Mouse (Mus musculus) layer of hippocampus, adult 8-10 months (tissue): Measurements from ENCODE around the gene Rtn3. TPM values are rescaled to one million over a fixed set of nuclear protein-coding genes. Genes with fewer than 3 reads are reported as not detected.
A peak's percentile ranks its signal among the peaks of the same experiment; 100 is the strongest.
"Not testable (repeated sequence)": the region's sequence is repeated elsewhere in the genome, so short reads cannot be mapped to it uniquely, and the experiment has no call there.

ENCODE experiments used
- DNase-seq, 2 experiments: peaks; one replicate each; pipeline ENCODE4 v3.0.0; 2022; ENCODE audit warnings: low spot score in 2 of 2
- total RNA-seq, 4 experiments: library from RNA; stranded (reverse); gene quantifications; 2 replicates each; pipeline ENCODE4 v1.2.4; 2022

Rtn3 gene
- total RNA-seq, 4 experiments from 2014 or later: 723 to 801 (median 747) TPM

GRCm38 (mm10) chr19:7423028-7423655, 59.9 kb downstream of the Rtn3 start:
- peak; percentile 76 to 84 for DNase-seq

GRCm38 (mm10) chr19:7422656-7423027, 60.4 kb downstream of the Rtn3 start:
- no peak for DNase-seq

GRCm38 (mm10) chr19:7421602-7422591, 61.2 kb downstream of the Rtn3 start:
- peak; percentile 58 to 64 for DNase-seq

GRCm38 (mm10) chr19:7420841-7421601, 62.1 kb downstream of the Rtn3 start:
- DNase-seq: no peak

- no peak for DNase-seq
These were observed 63.0 kb downstream of the Rtn3 start for GRCm38 (mm10) chr19:7420108-7420507.

GRCm38 (mm10) chr19:7419134-7419533, 63.9 kb downstream of the Rtn3 start:
- DNase-seq: no peak

GRCm38 (mm10) chr19:7417911-7418849, 64.9 kb downstream of the Rtn3 start:
- peak in 1 of 2 experiments; percentile 69 for DNase-seq

- DNase-seq: peak in 1 of 2 experiments; percentile 62
These were observed 66.0 kb downstream of the Rtn3 start, which contains the start of gene 2700081O15Rik for GRCm38 (mm10) chr19:7416834-7417735. Gene 2700081O15Rik, plus strand, starts transcription at chr19:7417625.

- DNase-seq: no peak
These were observed 66.9 kb downstream of the Rtn3 start for GRCm38 (mm10) chr19:7415916-7416833.

GRCm38 (mm10) chr19:7412361-7412760, 70.7 kb downstream of the Rtn3 start:
- no peak for DNase-seq

- no peak for DNase-seq
These were observed 78.4 kb downstream of the Rtn3 start for GRCm38 (mm10) chr19:7404623-7405229.

GRCm38 (mm10) chr19:7400635-7401034, 82.4 kb downstream of the Rtn3 start:
- no peak for DNase-seq

- DNase-seq: not testable (repeated sequence)
These were observed 84.2 kb downstream of the Rtn3 start for GRCm38 (mm10) chr19:7398898-7399297.

- DNase-seq: not testable (repeated sequence)
These were observed 85.9 kb downstream of the Rtn3 start for GRCm38 (mm10) chr19:7396867-7397826.

GRCm38 (mm10) chr19:7388488-7388887, 94.6 kb downstream of the Rtn3 start:
- no peak for DNase-seq

GRCm38 (mm10) chr19:7386042-7386441, 97.0 kb downstream of the Rtn3 start:
- no peak for DNase-seq
